Mouse (Mus musculus) erythroblast, embryonic 14.5 days (primary cell): Measurements from ENCODE around the gene Gm26661.

ENCODE experiments used
- GATA1 ChIP-seq: IDR thresholded peaks from 2 replicates; pipeline ENCODE4 v1.6.1; 2012; ENCODE audit warnings: low read length, inconsistent platforms, mixed read lengths
- TAL1 ChIP-seq: IDR thresholded peaks from 3 replicates; pipeline ENCODE4 v1.6.1; 2012; ENCODE audit warnings: low read length, inconsistent platforms, mixed read lengths

GRCm38 (mm10) chr14:7817770-7818462, 26.5 kb downstream of the Gm26661 start, which contains the start of gene Flnb:
- TF ChIP-seq GATA1 = no peak
- no peak for TF ChIP-seq TAL1
